Mouse (Mus musculus) frontal cortex, adult (tissue): Measurements from ENCODE around the gene Fxr2.

Source experiments
- ATAC-seq: cut with Nextera tagmentation; 2 replicates; pipeline ENCODE4 v1.9.2; 2017; ENCODE audit warnings: mild to moderate bottlenecking, moderate library complexity, mixed read lengths; ENCODE audit not compliant: low TSS enrichment

The Fxr2 gene

DNA sequence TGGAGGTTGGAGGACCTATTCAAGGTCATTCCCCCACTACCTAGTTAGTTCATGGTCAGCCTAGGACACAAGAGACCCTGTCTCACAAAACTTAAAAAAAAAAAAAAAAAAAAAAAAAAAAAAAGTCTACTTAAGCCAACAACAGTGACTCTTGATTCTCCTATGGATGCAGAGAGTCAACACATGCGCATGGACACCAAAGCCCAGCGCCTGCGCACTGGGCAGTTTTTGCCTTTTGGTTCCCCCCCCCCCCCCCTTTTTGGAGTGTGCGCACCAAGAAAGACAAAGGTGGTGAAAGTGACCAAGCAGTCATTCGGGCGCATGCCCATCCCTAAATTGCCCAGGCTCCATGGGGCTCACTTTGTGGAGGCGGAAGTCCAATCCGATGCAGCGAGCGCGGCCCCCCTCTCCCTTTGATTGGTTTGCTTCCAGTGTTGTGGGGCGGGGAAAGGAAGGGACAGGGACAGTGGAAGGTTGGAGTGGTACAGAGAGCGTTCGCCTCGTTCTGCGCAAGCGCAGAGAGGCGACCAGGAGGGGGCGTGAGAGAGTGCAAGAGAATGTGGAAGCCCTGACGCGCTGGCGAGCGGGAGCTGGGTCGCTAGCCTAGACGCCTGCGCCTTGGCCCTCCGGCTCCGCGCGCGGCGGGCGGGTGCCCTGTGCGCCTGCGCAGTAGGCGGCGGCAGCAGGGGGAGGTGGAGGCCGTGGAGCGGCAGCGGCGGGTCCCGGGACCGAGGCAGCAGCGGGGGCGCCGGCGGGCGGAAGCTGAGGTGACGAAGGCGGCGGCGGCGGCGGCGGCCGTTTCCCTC is at the start of gene Fxr2:
Gene Fxr2 (plus strand): TSS at position 707 of the 806 bp plus-strand sequence.
- ATAC-seq = peak; percentile 97

GRCm38 (mm10) chr11:69584008-69584407 is 48.8 kb upstream of the Fxr2 start:
- ATAC-seq = no peak

DNA sequence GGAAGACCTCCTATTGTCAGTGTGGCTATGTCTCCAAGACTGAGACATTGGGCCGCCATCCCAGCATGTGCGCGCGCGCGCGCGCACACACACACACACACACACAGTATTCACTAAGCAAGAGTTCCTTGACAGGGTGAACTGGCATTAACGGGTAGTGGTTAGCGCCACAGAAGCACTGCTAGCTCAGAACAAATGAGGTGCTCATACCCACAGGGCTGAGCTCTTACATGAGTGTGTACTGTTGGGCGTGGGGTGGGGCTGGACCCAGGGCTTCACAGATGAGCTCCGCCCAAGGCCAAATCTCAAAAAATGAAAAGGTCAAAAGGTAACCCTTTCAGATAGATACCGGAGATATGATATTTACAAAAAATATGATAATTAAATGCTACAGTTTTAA is 47.9 kb upstream of the Fxr2 start:
- ATAC-seq = no peak

- ATAC-seq = no peak
These were observed 47.0 kb upstream of the Fxr2 start for GRCm38 (mm10) chr11:69585718-69586325.

GRCm38 (mm10) chr11:69589207-69589834 is 43.5 kb upstream of the Fxr2 start:
- ATAC-seq = no peak

GRCm38 (mm10) chr11:69590622-69591021 is 42.2 kb upstream of the Fxr2 start:
- no peak for ATAC-seq

DNA sequence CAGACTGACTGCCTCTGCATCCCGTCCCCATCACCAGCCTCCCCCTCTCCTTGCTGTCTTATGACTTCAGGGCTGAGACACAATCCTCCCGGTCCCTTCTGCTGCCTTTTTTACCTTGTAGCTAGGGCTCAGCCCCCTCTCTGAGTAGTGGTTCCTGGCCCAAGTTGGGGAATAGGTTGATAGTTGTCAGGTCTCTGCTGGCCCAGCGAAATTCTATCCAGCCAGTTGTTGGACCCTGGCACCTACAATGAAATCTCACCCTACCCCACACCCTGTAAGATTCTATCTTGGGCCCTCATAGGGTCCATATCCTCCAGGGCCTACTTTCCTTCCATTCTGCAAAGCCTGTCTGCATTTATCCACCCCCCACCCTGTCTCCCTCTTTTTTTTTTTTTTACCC is 41.4 kb upstream of the Fxr2 start:
- ATAC-seq = no peak

DNA sequence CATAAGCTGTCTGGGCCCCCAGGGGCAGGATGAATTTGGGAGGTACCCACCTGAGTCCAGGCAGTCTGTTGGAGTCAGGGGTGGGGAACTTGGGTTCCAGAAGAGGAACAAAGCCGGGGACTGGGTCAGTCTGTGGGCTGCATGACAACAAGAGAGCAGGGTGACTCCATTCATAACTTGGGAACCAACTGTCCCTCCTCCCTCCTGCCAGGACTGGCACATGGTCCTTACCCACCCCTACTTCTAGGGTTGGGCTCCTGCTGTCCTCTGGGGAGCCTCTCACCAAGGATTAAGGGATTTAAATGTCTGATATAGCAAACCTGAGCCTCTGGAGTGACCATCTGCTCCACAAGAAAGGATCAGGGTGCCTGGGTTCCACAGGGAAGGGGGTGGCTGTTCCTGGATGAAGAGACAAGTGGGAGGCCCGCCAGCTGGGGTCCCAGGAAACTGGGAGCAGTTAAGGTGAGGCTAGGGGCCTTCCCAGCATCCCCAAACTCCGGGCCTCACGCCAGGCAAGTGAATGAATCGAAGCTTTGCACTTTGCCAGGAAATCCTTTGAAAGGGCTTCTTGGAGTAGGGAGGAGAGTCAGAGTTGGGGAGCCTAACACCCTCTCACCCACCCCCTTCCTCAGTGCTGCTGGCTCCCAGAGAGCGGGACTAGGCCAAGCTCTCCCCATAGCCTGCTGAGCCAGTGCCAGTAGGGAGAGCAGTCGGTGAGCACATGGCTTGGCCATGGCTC is 40.7 kb upstream of the Fxr2 start:
- peak; percentile 69 for ATAC-seq

DNA sequence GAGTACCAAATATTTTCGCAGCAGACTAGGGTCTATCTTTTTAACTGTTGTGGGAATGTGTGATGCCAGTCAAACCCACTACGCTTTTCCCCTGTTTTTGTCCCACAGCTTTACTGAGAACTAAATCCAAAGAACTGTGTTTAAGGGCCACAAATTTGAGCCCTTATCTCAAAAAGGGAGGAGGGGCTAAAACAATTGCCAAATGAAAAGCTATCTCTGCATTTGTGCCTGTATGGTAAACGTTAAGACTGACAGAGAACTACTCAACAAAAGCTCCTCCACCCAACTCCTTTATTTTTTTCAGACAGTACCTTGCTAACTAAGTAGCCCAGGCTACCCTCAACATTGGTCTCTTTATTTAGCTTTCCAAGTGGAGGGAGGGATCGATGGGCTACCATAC is 40.0 kb upstream of the Fxr2 start:
- no peak for ATAC-seq

- ATAC-seq = no peak
These were observed 37.9 kb upstream of the Fxr2 start for GRCm38 (mm10) chr11:69594853-69595252.

- no peak for ATAC-seq
These were observed 33.4 kb upstream of the Fxr2 start for GRCm38 (mm10) chr11:69599436-69599835.

DNA sequence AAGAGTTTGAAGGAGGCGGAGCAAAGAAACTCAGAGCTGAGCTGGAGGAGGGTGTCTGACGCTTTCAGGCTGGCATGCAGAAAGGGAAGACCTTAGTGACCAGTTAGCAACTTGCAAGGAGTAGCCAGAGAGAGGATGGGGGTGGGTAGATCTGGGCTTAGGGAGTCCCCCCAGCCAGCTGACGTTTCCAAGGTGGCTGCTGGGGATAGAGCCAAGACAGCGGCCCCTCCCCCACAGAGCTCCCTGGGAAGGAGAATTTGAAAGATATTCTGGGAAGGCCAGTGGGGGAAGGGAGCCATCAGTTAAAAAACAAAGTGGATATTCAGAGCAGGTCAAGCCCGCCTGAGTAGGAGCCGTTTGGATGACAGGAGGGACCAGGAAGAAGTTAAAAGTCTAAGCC is 32.7 kb upstream of the Fxr2 start:
- ATAC-seq = 0 out of 2 replicates have a peak, but pooled peaks have one; percentile 44

GRCm38 (mm10) chr11:69601768-69602167 is 31.0 kb upstream of the Fxr2 start:
- no peak for ATAC-seq

- ATAC-seq = no peak
These were observed 29.3 kb upstream of the Fxr2 start for GRCm38 (mm10) chr11:69603516-69603915.

- no peak; the same call in 1 of the 2 replicates for ATAC-seq
These were observed 28.4 kb upstream of the Fxr2 start for GRCm38 (mm10) chr11:69604347-69604746.

GRCm38 (mm10) chr11:69604795-69605664 is 27.8 kb upstream of the Fxr2 start:
- ATAC-seq = 0 out of 2 replicates have a peak, but pooled peaks have one; percentile 33

DNA sequence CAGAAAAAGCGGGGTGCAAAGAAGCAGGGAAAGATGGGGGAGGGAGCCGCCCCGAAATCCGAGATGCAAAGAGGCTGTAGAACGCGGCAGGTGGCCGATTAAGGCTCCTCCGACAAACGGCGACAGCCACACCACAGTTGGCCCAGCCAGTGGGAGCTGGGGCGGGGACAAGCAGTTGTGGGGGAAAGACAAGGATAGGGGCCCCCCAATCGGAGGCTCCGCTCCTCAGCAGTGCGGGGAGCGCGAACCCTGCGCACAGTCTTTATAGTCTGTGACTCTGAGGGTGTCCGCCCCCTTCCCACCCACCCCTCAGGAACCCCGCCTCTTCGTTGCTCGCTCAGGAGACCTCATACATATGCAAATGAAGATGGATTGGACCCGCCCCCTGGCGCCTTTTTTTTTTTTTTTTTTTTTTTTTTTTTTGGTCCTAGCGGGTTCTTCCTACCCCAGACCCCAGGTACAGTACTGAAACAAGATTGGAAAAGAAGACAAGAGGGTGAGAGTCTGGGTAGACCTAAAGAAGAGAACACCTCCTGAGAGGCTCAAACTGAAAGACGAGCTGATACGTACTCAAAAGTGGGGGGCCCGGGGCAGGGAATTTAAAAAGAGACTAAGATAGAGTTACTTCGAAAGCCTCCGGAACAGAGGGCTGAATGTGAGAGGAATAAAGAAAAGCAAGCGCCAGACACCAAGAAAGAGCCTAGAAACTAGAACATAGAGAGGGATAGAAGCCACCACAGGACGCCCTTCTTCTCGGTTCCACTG is 26.9 kb upstream of the Fxr2 start, which contains the start of gene Atp1b2:
Gene Atp1b2 (minus strand): TSS at position 217 of the 765 bp plus-strand sequence.
- ATAC-seq = peak; percentile 82

- ATAC-seq = no peak
These were observed 26.3 kb upstream of the Fxr2 start for GRCm38 (mm10) chr11:69606491-69606795.

DNA sequence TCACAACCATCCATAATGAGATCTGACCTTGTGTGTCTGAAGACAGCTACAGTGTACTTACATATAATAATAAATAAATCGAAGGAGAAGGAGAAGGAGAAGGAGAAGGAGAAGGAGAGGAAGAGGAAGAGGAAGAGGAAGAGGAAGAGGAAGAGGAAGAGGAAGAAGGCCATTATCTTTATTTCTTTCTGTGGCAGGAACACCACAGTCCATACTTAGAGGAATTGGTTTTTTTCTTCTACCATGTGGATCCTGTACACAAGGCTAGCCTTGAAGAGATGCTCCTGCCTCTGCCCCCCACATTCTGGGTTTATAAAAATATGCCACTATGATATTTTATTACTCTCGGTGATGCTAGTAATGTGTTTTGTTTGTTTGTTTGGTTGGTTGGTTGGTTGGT is 26.0 kb upstream of the Fxr2 start:
- no peak for ATAC-seq

- no peak for ATAC-seq
These were observed 24.3 kb upstream of the Fxr2 start for GRCm38 (mm10) chr11:69608525-69608924.
